Mouse (Mus musculus) intestine, embryonic 14.5 days (tissue): ENCODE data around the gene Mgat5. TPM values are rescaled to one million over a fixed set of nuclear protein-coding genes. Genes with fewer than 3 reads are reported as not detected.
A peak's percentile ranks its signal among the peaks of the same experiment; 100 is the strongest.

Experiments used
- ATAC-seq: fragments of 200-750 bp; cut with Nextera tagmentation; replicated peaks from 2 replicates; pipeline ENCODE4 v1.8.0; 2017; ENCODE audit warnings: low read depth, moderate number of reproducible peaks, moderate TSS enrichment, moderate library complexity; ENCODE audit not compliant: low FRiP score, low TSS enrichment
- DNase-seq: peaks from one replicate; pipeline ENCODE4 v3.0.0-alpha.2; 2018; ENCODE audit warnings: low spot score
- H3K27ac ChIP-seq: fragments of 300-500 bp; sonication (generic); 2 replicates; pipeline ENCODE4 v1.5.1; 2014; ENCODE audit warnings: low read depth, mild to moderate bottlenecking, control low read depth
- H3K27me3 ChIP-seq: fragments of 300-500 bp; sonication (generic); replicated peaks from 2 replicates; pipeline ENCODE4 v1.6.1; 2014; ENCODE audit warnings: low read length, control low read depth; ENCODE audit not compliant: control insufficient read depth, insufficient read depth
- H3K36me3 ChIP-seq: fragments of 300-500 bp; sonication (generic); 2 replicates; pipeline ENCODE4 v1.6.1; 2014; ENCODE audit warnings: low read length, control low read depth; ENCODE audit not compliant: control insufficient read depth, insufficient read depth
- H3K4me1 ChIP-seq: fragments of 300-500 bp; sonication (generic); replicated peaks from 2 replicates; pipeline ENCODE4 v1.6.1; 2014; ENCODE audit warnings: low read length, control low read depth, mixed read lengths; ENCODE audit not compliant: control insufficient read depth, insufficient read depth
- H3K4me2 ChIP-seq: fragments of 300-500 bp; sonication (generic); 2 replicates; pipeline ENCODE4 v1.6.1; 2014; ENCODE audit warnings: low read length
- H3K4me3 ChIP-seq: fragments of 300-500 bp; sonication (generic); 2 replicates; pipeline ENCODE4 v1.5.1; 2014; ENCODE audit warnings: low read depth, low read length, control low read depth, mixed read lengths
- H3K9ac ChIP-seq: fragments of 300-500 bp; sonication (generic); 2 replicates; pipeline ENCODE4 v1.6.1; 2014; ENCODE audit warnings: mild to moderate bottlenecking, low read length
- H3K9me3 ChIP-seq: fragments of 300-500 bp; sonication (generic); 2 replicates; pipeline ENCODE4 v1.6.1; 2016; ENCODE audit warnings: low read length, control low read depth; ENCODE audit not compliant: control insufficient read depth
- WGBS: fragments of 180-500 bp; shearing (Covaris S2); extraction: QIAGEN DNeasy Blood & Tissue Kit; methylation state at CpG from one replicate; pipeline ENCODE4 v1.1.7; 2014; 5-methylcytosine and 5-hydroxymethylcytosine counted together
- polyA plus RNA-seq: library from polyadenylated mRNA; unstranded; fragments of >200 nt; fragmentation: Nextera tagmentation; extraction: Ambion mirVana; gene quantifications from 2 replicates; pipeline ENCODE4 v1.2.1, GENCODE M21; 2014

Mgat5 gene
- polyA plus RNA-seq, 1 experiment from 2014 or later: 7.3 TPM

GRCm38 (mm10) chr1:127422565-127422964 lies 217.8 kb downstream of the Mgat5 start:
- H3K27ac ChIP-seq: no peak overlapping the region
- DNase-seq (no peak), ATAC-seq (no peak)
- WGBS: 55% methylated on average over 4 of the region's 4 CpGs
- no peak overlapping the region for H3K4me2 ChIP-seq
- H3K36me3 ChIP-seq: 0 out of 2 replicates have a peak, but pooled peaks cover 3% of the 10 kb centered on the region
- H3K4me1 ChIP-seq: peaks cover 18% of the 10 kb centered on the region; the same call in 1 of the 2 replicates
- H3K9me3 ChIP-seq: no peaks in the 10 kb centered on the region
- H3K4me3 ChIP-seq: no peak overlapping the region
- H3K9ac ChIP-seq: no peak overlapping the region
- H3K27me3 ChIP-seq: no peaks in the 10 kb centered on the region

- no peak overlapping the region for H3K4me3 ChIP-seq
- no peaks in the 10 kb centered on the region for H3K27me3 ChIP-seq
- DNase-seq: no peak
- peak; percentile 76 for ATAC-seq
- H3K4me1 ChIP-seq: peaks cover 17% of the 10 kb centered on the region; the same call in 1 of the 2 replicates
- 0 out of 2 replicates have a peak overlapping the region, but pooled peaks have one; percentile 23 for H3K27ac ChIP-seq
- no peaks in the 10 kb centered on the region for H3K36me3 ChIP-seq
- H3K4me2 ChIP-seq: no peak overlapping the region
- H3K9ac ChIP-seq: no peak overlapping the region
- no peaks in the 10 kb centered on the region for H3K9me3 ChIP-seq
- 32% methylated on average over 6 of the region's 6 CpGs for WGBS
Measured at GRCm38 (mm10) chr1:127425021-127425532, 220.3 kb downstream of the Mgat5 start.

DNA sequence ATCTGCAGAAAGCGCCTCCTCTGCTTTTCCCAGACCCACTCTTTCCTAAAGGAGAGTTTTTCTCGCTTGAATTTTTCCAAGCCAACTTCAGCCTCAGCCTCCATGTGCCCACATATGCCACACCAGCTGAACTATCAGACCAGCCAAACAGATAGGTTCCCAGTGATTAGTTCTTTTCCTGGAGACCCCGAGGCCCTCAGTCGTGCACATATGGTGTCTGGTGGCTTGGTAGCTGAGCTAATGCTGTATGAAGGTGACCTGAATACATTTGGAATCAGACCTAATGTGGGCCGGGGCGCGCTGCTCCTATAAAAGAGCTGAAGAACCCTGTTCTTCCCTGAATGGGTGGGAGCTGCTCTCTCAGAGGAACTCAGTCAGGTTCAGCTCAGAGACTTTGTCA lies 225.5 kb downstream of the Mgat5 start:
- Histone ChIP-seq H3K27me3 (no peaks in the 10 kb centered on the region), H3K4me2 (no peak overlapping the region), H3K4me1 (0 out of 2 replicates have a peak, but pooled peaks cover 7% of the 10 kb centered on the region), H3K36me3 (no peaks in the 10 kb centered on the region), H3K27ac (no peak overlapping the region), H3K9ac (no peak overlapping the region), H3K9me3 (no peaks in the 10 kb centered on the region), H3K4me3 (no peak overlapping the region)
- WGBS: 93% methylated on average over 7 of the region's 7 CpGs
- ATAC-seq (no peak), DNase-seq (no peak)

GRCm38 (mm10) chr1:127434829-127435228 lies 230.0 kb downstream of the Mgat5 start:
- no peaks in the 10 kb centered on the region for H3K27me3 ChIP-seq
- H3K4me1 ChIP-seq: peaks cover 5% of the 10 kb centered on the region; the same call in 1 of the 2 replicates
- H3K27ac ChIP-seq: no peak overlapping the region
- H3K4me3 ChIP-seq: no peak overlapping the region
- no peak overlapping the region for H3K9ac ChIP-seq
- H3K36me3 ChIP-seq: no peaks in the 10 kb centered on the region
- DNase-seq (no peak), ATAC-seq (no peak)
- WGBS: 92% methylated on average over 4 of the region's 4 CpGs
- H3K4me2 ChIP-seq: no peak overlapping the region
- H3K9me3 ChIP-seq: no peaks in the 10 kb centered on the region

GRCm38 (mm10) chr1:127437091-127437490 lies 232.3 kb downstream of the Mgat5 start:
- H3K4me3 ChIP-seq: no peak overlapping the region
- ATAC-seq (no peak), DNase-seq (no peak)
- H3K27me3 ChIP-seq: no peaks in the 10 kb centered on the region
- H3K27ac ChIP-seq: no peak overlapping the region
- H3K36me3 ChIP-seq: no peaks in the 10 kb centered on the region
- peaks cover 15% of the 10 kb centered on the region for H3K4me1 ChIP-seq
- no peaks in the 10 kb centered on the region for H3K9me3 ChIP-seq
- no peak overlapping the region for H3K9ac ChIP-seq
- 48% methylated on average over 6 of the region's 6 CpGs for WGBS
- H3K4me2 ChIP-seq: no peak overlapping the region

GRCm38 (mm10) chr1:127439452-127439891 lies 234.7 kb downstream of the Mgat5 start:
- no peak overlapping the region for H3K4me3 ChIP-seq
- DNase-seq: no peak
- H3K36me3 ChIP-seq: no peaks in the 10 kb centered on the region
- H3K9ac ChIP-seq: no peak overlapping the region
- peak overlapping the region; percentile 54; the same call in 1 of the 2 replicates for H3K27ac ChIP-seq
- no peak for ATAC-seq
- no peaks in the 10 kb centered on the region for H3K27me3 ChIP-seq
- no peaks in the 10 kb centered on the region for H3K9me3 ChIP-seq
- peaks cover 22% of the 10 kb centered on the region for H3K4me1 ChIP-seq
- 75% methylated on average over 9 of the region's 9 CpGs for WGBS
- H3K4me2 ChIP-seq: no peak overlapping the region

DNA sequence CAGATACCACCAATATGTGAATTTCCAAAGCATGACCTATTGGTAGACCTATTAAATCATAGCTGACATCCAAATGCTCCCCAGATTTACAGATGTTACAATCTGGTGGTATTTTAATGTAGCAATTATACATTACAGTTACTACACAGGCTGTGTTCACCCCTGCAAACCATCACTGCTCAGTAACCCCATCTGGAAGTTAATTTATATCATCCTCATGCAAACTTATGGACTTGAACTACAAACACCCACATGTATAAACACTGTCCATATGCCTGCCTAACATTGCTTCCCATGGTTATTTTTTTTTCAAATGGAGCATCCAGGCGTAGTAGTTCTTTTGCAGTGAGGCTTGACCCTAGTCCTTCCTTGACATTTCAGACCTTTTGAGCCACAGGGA lies 236.2 kb downstream of the Mgat5 start:
- H3K27ac ChIP-seq: peak overlapping the region; percentile 54; the same call in 1 of the 2 replicates
- no peaks in the 10 kb centered on the region for H3K36me3 ChIP-seq
- H3K27me3 ChIP-seq: no peaks in the 10 kb centered on the region
- H3K9me3 ChIP-seq: no peaks in the 10 kb centered on the region
- ATAC-seq: peak; percentile 33; the same call in 1 of the 2 replicates
- H3K4me3 ChIP-seq: no peak overlapping the region
- H3K9ac ChIP-seq: no peak overlapping the region
- peaks cover 28% of the 10 kb centered on the region for H3K4me1 ChIP-seq
- WGBS: 52% methylated on average over 1 of the region's 1 CpGs
- DNase-seq: no peak
- H3K4me2 ChIP-seq: no peak overlapping the region

DNA sequence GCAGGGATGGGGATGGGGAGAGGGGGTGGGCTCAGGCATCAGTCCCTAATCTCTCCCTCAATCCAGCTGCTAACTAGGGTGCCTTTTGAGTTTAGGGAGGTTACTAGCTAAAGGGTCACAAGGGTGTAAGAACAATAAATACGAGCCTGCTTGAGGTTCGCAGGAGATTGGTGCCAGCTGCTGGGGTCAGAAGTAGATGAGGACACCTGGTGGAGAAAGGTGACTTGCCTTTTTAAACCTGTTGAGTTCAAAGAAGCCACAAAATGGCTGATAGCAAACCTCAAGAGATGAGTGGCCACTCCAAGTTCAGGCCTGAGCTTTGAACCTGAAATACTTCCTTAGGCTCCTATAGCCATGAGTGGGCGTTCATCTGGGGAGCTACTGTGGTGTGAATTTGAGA lies 236.9 kb downstream of the Mgat5 start:
- H3K9me3 ChIP-seq: no peaks in the 10 kb centered on the region
- no peaks in the 10 kb centered on the region for H3K27me3 ChIP-seq
- peaks cover 28% of the 10 kb centered on the region for H3K4me1 ChIP-seq
- no peak overlapping the region for H3K4me3 ChIP-seq
- DNase-seq (no peak), ATAC-seq (no peak)
- H3K36me3 ChIP-seq: no peaks in the 10 kb centered on the region
- no peak overlapping the region for H3K4me2 ChIP-seq
- 63% methylated on average over 3 of the region's 3 CpGs for WGBS
- H3K9ac ChIP-seq: no peak overlapping the region
- peak overlapping the region; percentile 12; the same call in 1 of the 2 replicates for H3K27ac ChIP-seq
